Mouse (Mus musculus) heart, adult 18-20 months (tissue): Measurements from ENCODE around the gene Pitx2. TPM values are rescaled to one million over a fixed set of nuclear protein-coding genes. Genes with fewer than 3 reads are reported as not detected.

ENCODE experiments used
- DNase-seq, 2 experiments: peaks; one replicate each; pipeline ENCODE4 v3.0.0; 2021 to 2022; ENCODE audit warnings: mixed read lengths in 1 of 2
- total RNA-seq, 2 experiments: library from RNA; stranded (reverse); gene quantifications; 2 replicates each; pipeline ENCODE4 v1.2.3; 2021

Gene Pitx2
- total RNA-seq, 2 experiments from 2014 or later, result 0.36 to 0.50 TPM

GRCm38 (mm10) chr3:129201681-129202255 is 2.1 kb downstream of the Pitx2 start:
- peak in 1 of 2 experiments; percentile 7 for DNase-seq

GRCm38 (mm10) chr3:129202871-129203740 is 3.4 kb downstream of the Pitx2 start:
- peak in 1 of 2 experiments; percentile 10 for DNase-seq

- peak in 1 of 2 experiments; percentile 8 for DNase-seq
These were observed 4.2 kb downstream of the Pitx2 start for GRCm38 (mm10) chr3:129203761-129204440.

GRCm38 (mm10) chr3:129204441-129205313 is 5.0 kb downstream of the Pitx2 start:
- peak; percentile 44 to 62 for DNase-seq

- DNase-seq, result no peak
These were observed 6.0 kb downstream of the Pitx2 start for GRCm38 (mm10) chr3:129205481-129206175.

- DNase-seq, result no peak
These were observed 7.1 kb downstream of the Pitx2 start for GRCm38 (mm10) chr3:129206776-129207175.

GRCm38 (mm10) chr3:129207231-129208030 is 7.8 kb downstream of the Pitx2 start:
- DNase-seq, result no peak

- DNase-seq, result no peak
These were observed 8.3 kb downstream of the Pitx2 start for GRCm38 (mm10) chr3:129208031-129208380.

- no peak for DNase-seq
These were observed 8.7 kb downstream of the Pitx2 start for GRCm38 (mm10) chr3:129208421-129208820.

- DNase-seq, result no peak
These were observed 9.6 kb downstream of the Pitx2 start for GRCm38 (mm10) chr3:129209266-129209665.

- no peak for DNase-seq
These were observed 10.1 kb downstream of the Pitx2 start for GRCm38 (mm10) chr3:129209771-129210170.

- DNase-seq, result no peak
These were observed 12.5 kb downstream of the Pitx2 start for GRCm38 (mm10) chr3:129212038-129212645.

GRCm38 (mm10) chr3:129212807-129213206 is 13.1 kb downstream of the Pitx2 start:
- DNase-seq, result no peak

GRCm38 (mm10) chr3:129213633-129214145 is 14.0 kb downstream of the Pitx2 start:
- peak; percentile 73 to 78 for DNase-seq

GRCm38 (mm10) chr3:129214146-129214665 is 14.5 kb downstream of the Pitx2 start:
- DNase-seq, result peak in 1 of 2 experiments; percentile 42

GRCm38 (mm10) chr3:129214666-129215161 is 15.0 kb downstream of the Pitx2 start:
- DNase-seq, result peak in 1 of 2 experiments; percentile 30

- DNase-seq, result peak in 1 of 2 experiments; percentile 36
These were observed 15.6 kb downstream of the Pitx2 start for GRCm38 (mm10) chr3:129215241-129215750.

GRCm38 (mm10) chr3:129215751-129216331 is 16.2 kb downstream of the Pitx2 start:
- DNase-seq, result peak in 1 of 2 experiments; percentile 52

- peak in 1 of 2 experiments; percentile 7 for DNase-seq
These were observed 16.8 kb downstream of the Pitx2 start for GRCm38 (mm10) chr3:129216491-129216890.
